Mouse (Mus musculus): ENCODE results near the gene Chic1.

DNA sequence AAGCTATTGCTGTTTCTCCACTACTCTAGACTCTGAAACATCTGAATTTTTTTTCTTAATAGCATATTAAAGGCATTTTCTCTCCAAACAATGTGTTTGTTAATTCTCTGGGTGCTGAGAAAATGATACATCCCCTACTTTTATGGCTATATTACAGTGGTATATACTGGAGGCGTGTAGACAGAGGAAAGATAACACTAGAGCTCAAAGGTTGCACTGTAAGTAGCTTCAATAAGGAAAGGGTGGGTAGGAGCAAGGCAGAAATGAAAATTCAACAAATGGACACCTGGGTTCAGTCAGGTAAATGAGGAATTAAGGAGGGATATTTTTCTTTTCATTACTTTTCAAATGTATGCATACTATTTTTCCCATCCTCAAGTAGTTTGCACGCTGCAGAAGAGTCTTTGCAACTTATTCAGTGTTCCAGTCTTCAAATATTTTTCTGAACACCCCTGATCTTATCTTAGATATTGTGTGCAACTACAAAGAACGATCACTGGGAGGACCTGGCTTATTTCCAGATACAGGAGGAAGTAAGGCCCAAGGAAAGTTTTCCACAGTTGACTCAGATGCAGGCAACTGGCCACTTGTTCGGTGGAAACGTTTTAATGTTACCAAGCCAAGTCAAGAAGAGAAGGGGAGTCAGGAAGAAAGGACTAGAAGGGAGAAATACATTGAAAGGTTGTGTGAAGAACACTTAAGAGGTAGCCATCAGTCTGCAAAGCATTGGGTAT is 25.0 kb upstream of the Chic1 start:
- TF ChIP-seq EP300 (IDR thresholded peaks at IDR 0.05; ENCODE audit: low read depth) (no peak), CTCF (IDR thresholded peaks at IDR 0.05; ENCODE audit: low read depth) (no peak)
